Mouse (Mus musculus) c-Kit-negative CD71-positive TER-119-positive erythroid progenitor cells, embryonic 14.5 days (primary cell): Measurements from ENCODE around the gene Arl2.

Source experiments
- DNase-seq: peaks from one replicate; pipeline ENCODE4 v3.0.0-alpha.2; 2013; ENCODE audit warnings: low read depth, low spot score

Arl2 gene

GRCm38 (mm10) chr19:6126789-6127580 lies 14.4 kb downstream of the Arl2 start:
- DNase-seq = no peak

GRCm38 (mm10) chr19:6126289-6126688 lies 15.1 kb downstream of the Arl2 start:
- DNase-seq = peak; percentile 77

GRCm38 (mm10) chr19:6124898-6125297 lies 16.4 kb downstream of the Arl2 start:
- no peak for DNase-seq

GRCm38 (mm10) chr19:6123330-6123729 lies 18.0 kb downstream of the Arl2 start:
- no peak for DNase-seq

GRCm38 (mm10) chr19:6121761-6122160 lies 19.6 kb downstream of the Arl2 start:
- DNase-seq = no peak

- DNase-seq = no peak
These were observed 22.6 kb downstream of the Arl2 start for GRCm38 (mm10) chr19:6118677-6119185.

GRCm38 (mm10) chr19:6117986-6118676 lies 23.2 kb downstream of the Arl2 start, which contains the start of gene Sac3d1:
Gene Sac3d1 (minus strand): TSS chr19:6118650.
- DNase-seq = peak; percentile 85

- DNase-seq = no peak
These were observed 23.9 kb downstream of the Arl2 start for GRCm38 (mm10) chr19:6117346-6117985.

- DNase-seq = no peak
These were observed 25.1 kb downstream of the Arl2 start for GRCm38 (mm10) chr19:6116113-6116850.

GRCm38 (mm10) chr19:6113116-6113515 lies 28.2 kb downstream of the Arl2 start:
- no peak for DNase-seq

GRCm38 (mm10) chr19:6105586-6105985 lies 35.8 kb downstream of the Arl2 start, which contains the start of gene Naaladl1:
Gene Naaladl1 (plus strand): TSS chr19:6105782.
- DNase-seq = no peak

- no peak for DNase-seq
These were observed 36.9 kb downstream of the Arl2 start for GRCm38 (mm10) chr19:6104476-6104875.

- peak; percentile 46 for DNase-seq
These were observed 39.0 kb downstream of the Arl2 start for GRCm38 (mm10) chr19:6102169-6102853.

GRCm38 (mm10) chr19:6101186-6101585 lies 40.2 kb downstream of the Arl2 start:
- no peak for DNase-seq

- DNase-seq = no peak
These were observed 43.5 kb downstream of the Arl2 start for GRCm38 (mm10) chr19:6097847-6098246.

- no peak for DNase-seq
These were observed 47.2 kb downstream of the Arl2 start, which contains the start of gene AC131692.1 for GRCm38 (mm10) chr19:6094119-6094518. Gene AC131692.1 (plus strand): TSS chr19:6094419.

GRCm38 (mm10) chr19:6088841-6089240 lies 52.5 kb downstream of the Arl2 start:
- no peak for DNase-seq

GRCm38 (mm10) chr19:6085417-6085879 lies 55.9 kb downstream of the Arl2 start:
- DNase-seq = peak; percentile 72

GRCm38 (mm10) chr19:6084478-6085248 lies 56.7 kb downstream of the Arl2 start, which contains the start of the genes Zfpl1 and Cdca5:
Gene Zfpl1 (minus strand): TSS chr19:6084956.
Gene Cdca5 (plus strand): TSS chr19:6084983.
- peak; percentile 98 for DNase-seq
